Mouse (Mus musculus) lung, postnatal 4 days (tissue): ENCODE results near the gene Knl1.
A peak's percentile ranks its signal among the peaks of the same experiment; 100 is the strongest.
"Not testable (repeated sequence)": the region's sequence is repeated elsewhere in the genome, so short reads cannot be mapped to it uniquely, and the experiment has no call there.

Experiments used
- DNase-seq, 2 experiments: peaks; one replicate each; pipeline ENCODE4 v3.0.0; 2021

The Knl1 gene

GRCm38 (mm10) chr2:119046649-119047611, at the start of gene Knl1:
Knl1 (plus strand) TSS chr2:119047119.
- peak; percentile 94 to 98 for DNase-seq

- DNase-seq = no peak
Observed at GRCm38 (mm10) chr2:118998115-118998866, 48.6 kb upstream of the Knl1 start.

GRCm38 (mm10) chr2:118999025-118999639, 47.8 kb upstream of the Knl1 start:
- DNase-seq = no peak

GRCm38 (mm10) chr2:119006886-119007285, 40.0 kb upstream of the Knl1 start:
- no peak for DNase-seq

- no peak for DNase-seq
Observed at GRCm38 (mm10) chr2:119009376-119009775, 37.5 kb upstream of the Knl1 start.

- DNase-seq = peak in 1 of 2 experiments; percentile 48
Observed at GRCm38 (mm10) chr2:119014989-119015388, 31.9 kb upstream of the Knl1 start.

GRCm38 (mm10) chr2:119015604-119016180, 31.2 kb upstream of the Knl1 start:
- DNase-seq = no peak

GRCm38 (mm10) chr2:119016312-119016711, 30.6 kb upstream of the Knl1 start:
- not testable (repeated sequence) for DNase-seq

GRCm38 (mm10) chr2:119017647-119018046, 29.3 kb upstream of the Knl1 start:
- DNase-seq = no peak

GRCm38 (mm10) chr2:119018391-119019122, 28.4 kb upstream of the Knl1 start:
- DNase-seq = peak; percentile 13 to 65

GRCm38 (mm10) chr2:119019131-119019530, 27.8 kb upstream of the Knl1 start:
- DNase-seq = peak; percentile 23 to 33

GRCm38 (mm10) chr2:119019538-119019937, 27.4 kb upstream of the Knl1 start:
- DNase-seq = no peak

GRCm38 (mm10) chr2:119023154-119023660, 23.7 kb upstream of the Knl1 start:
- no peak for DNase-seq

- DNase-seq = no peak
Observed at GRCm38 (mm10) chr2:119024536-119025238, 22.2 kb upstream of the Knl1 start.

GRCm38 (mm10) chr2:119025239-119025616, 21.7 kb upstream of the Knl1 start:
- no peak for DNase-seq

- DNase-seq = no peak
Observed at GRCm38 (mm10) chr2:119026951-119027350, 20.0 kb upstream of the Knl1 start.

- peak; percentile 94 to 95 for DNase-seq
Observed at GRCm38 (mm10) chr2:119028941-119029551, 17.9 kb upstream of the Knl1 start, which contains the start of gene Ccdc32. Ccdc32 (minus strand) TSS chr2:119029393.

GRCm38 (mm10) chr2:119032191-119032590, 14.7 kb upstream of the Knl1 start:
- no peak for DNase-seq

GRCm38 (mm10) chr2:119034656-119035396, 12.1 kb upstream of the Knl1 start, which contains the start of gene Rpusd2:
Rpusd2 (plus strand) TSS chr2:119034790.
- peak; percentile 92 to 94 for DNase-seq

GRCm38 (mm10) chr2:119035397-119035745, 11.5 kb upstream of the Knl1 start:
- DNase-seq = no peak
